Mouse (Mus musculus) E14TG2a.4 (cell line): ENCODE measurements around the gene Ccdc152.

Experiments used
- H3K27me3 ChIP-seq: 2 replicates; pipeline ENCODE4 v1.6.1; 2014; ENCODE audit warnings: low read length, control low read depth; ENCODE audit not compliant: insufficient read depth
- H3K36me3 ChIP-seq: 2 replicates; pipeline ENCODE4 v1.6.1; 2014; ENCODE audit warnings: low read length, control low read depth; ENCODE audit not compliant: insufficient read depth
- H3K4me1 ChIP-seq: replicated peaks from 2 replicates; pipeline ENCODE4 v1.6.1; 2014; ENCODE audit warnings: low read depth, low read length, control low read depth
- H3K4me3 ChIP-seq: replicated peaks from 2 replicates; pipeline ENCODE4 v1.5.1; 2014; ENCODE audit warnings: mild to moderate bottlenecking, low read length
- H3K9me3 ChIP-seq: 2 replicates; pipeline ENCODE4 v1.6.1; 2014; ENCODE audit warnings: low read length, control low read depth
- CTCF ChIP-seq: conservative IDR thresholded peaks from 2 replicates; pipeline ENCODE4 v1.5.1; 2014; ENCODE audit warnings: low read length
- NANOG ChIP-seq: IDR thresholded peaks from 2 replicates; pipeline ENCODE4 v1.6.1; 2014; ENCODE audit warnings: borderline replicate concordance, low read length, mixed read lengths
- POU5F1 ChIP-seq: IDR thresholded peaks from 2 replicates; pipeline ENCODE4 v1.6.1; 2014; ENCODE audit warnings: low read length, borderline replicate concordance

Ccdc152 gene

GRCm38 (mm10) chr15:3323041-3323440 is 19.7 kb upstream of the Ccdc152 start:
- no peaks in the 10 kb centered on the region for H3K9me3 ChIP-seq
- H3K4me1 ChIP-seq = peaks cover 8% of the 10 kb centered on the region
- no peak overlapping the region for H3K4me3 ChIP-seq
- no peaks in the 10 kb centered on the region for H3K27me3 ChIP-seq
- no peak for TF ChIP-seq POU5F1
- no peak for TF ChIP-seq NANOG
- TF ChIP-seq CTCF = no peak
- no peaks in the 10 kb centered on the region for H3K36me3 ChIP-seq

- Histone ChIP-seq H3K36me3 (no peaks in the 10 kb centered on the region), H3K4me3 (no peak overlapping the region), H3K4me1 (peaks cover 8% of the 10 kb centered on the region), H3K9me3 (no peaks in the 10 kb centered on the region), H3K27me3 (no peaks in the 10 kb centered on the region)
- TF ChIP-seq CTCF (no peak), POU5F1 (no peak)
Measured at GRCm38 (mm10) chr15:3319929-3320328, 16.6 kb upstream of the Ccdc152 start.

GRCm38 (mm10) chr15:3316617-3317016 is 13.3 kb upstream of the Ccdc152 start:
- Histone ChIP-seq H3K27me3 (no peaks in the 10 kb centered on the region), H3K4me3 (no peak overlapping the region), H3K4me1 (peaks cover 8% of the 10 kb centered on the region), H3K36me3 (no peaks in the 10 kb centered on the region), H3K9me3 (no peaks in the 10 kb centered on the region)
- no peak for TF ChIP-seq CTCF
- no peak for TF ChIP-seq NANOG
- TF ChIP-seq POU5F1 = no peak

- Histone ChIP-seq H3K4me3 (no peak overlapping the region), H3K27me3 (no peaks in the 10 kb centered on the region), H3K9me3 (no peaks in the 10 kb centered on the region), H3K36me3 (no peaks in the 10 kb centered on the region), H3K4me1 (no peaks in the 10 kb centered on the region)
- TF ChIP-seq NANOG = no peak
- TF ChIP-seq POU5F1 = no peak
- TF ChIP-seq CTCF = no peak
Measured at GRCm38 (mm10) chr15:3312937-3313336, 9.6 kb upstream of the Ccdc152 start.

- Histone ChIP-seq H3K9me3 (no peaks in the 10 kb centered on the region), H3K4me3 (no peak overlapping the region), H3K27me3 (no peaks in the 10 kb centered on the region), H3K4me1 (no peaks in the 10 kb centered on the region), H3K36me3 (no peaks in the 10 kb centered on the region)
- TF ChIP-seq POU5F1 (no peak), NANOG (no peak), CTCF (no peak)
Measured at GRCm38 (mm10) chr15:3309856-3310255, 6.5 kb upstream of the Ccdc152 start.

GRCm38 (mm10) chr15:3300361-3301100 is 2.8 kb downstream of the Ccdc152 start:
- Histone ChIP-seq H3K36me3 (no peaks in the 10 kb centered on the region), H3K27me3 (no peaks in the 10 kb centered on the region), H3K4me3 (no peak overlapping the region), H3K4me1 (no peaks in the 10 kb centered on the region), H3K9me3 (no peaks in the 10 kb centered on the region)
- TF ChIP-seq NANOG = no peak
- TF ChIP-seq POU5F1 = no peak
- no peak for TF ChIP-seq CTCF

GRCm38 (mm10) chr15:3297615-3298014 is 5.7 kb downstream of the Ccdc152 start:
- TF ChIP-seq NANOG (no peak), CTCF (no peak), POU5F1 (no peak)
- H3K27me3 ChIP-seq = no peaks in the 10 kb centered on the region
- no peaks in the 10 kb centered on the region for H3K36me3 ChIP-seq
- H3K4me3 ChIP-seq = no peak overlapping the region
- no peaks in the 10 kb centered on the region for H3K9me3 ChIP-seq
- H3K4me1 ChIP-seq = no peaks in the 10 kb centered on the region

GRCm38 (mm10) chr15:3295986-3296385 is 7.3 kb downstream of the Ccdc152 start:
- H3K36me3 ChIP-seq = no peaks in the 10 kb centered on the region
- H3K4me3 ChIP-seq = no peak overlapping the region
- no peaks in the 10 kb centered on the region for H3K9me3 ChIP-seq
- no peaks in the 10 kb centered on the region for H3K4me1 ChIP-seq
- TF ChIP-seq NANOG = no peak
- TF ChIP-seq POU5F1 = no peak
- TF ChIP-seq CTCF = no peak
- no peaks in the 10 kb centered on the region for H3K27me3 ChIP-seq

GRCm38 (mm10) chr15:3293477-3293876 is 9.8 kb downstream of the Ccdc152 start:
- TF ChIP-seq CTCF = no peak
- TF ChIP-seq NANOG = no peak
- no peak for TF ChIP-seq POU5F1
- H3K36me3 ChIP-seq = no peaks in the 10 kb centered on the region
- H3K4me1 ChIP-seq = no peaks in the 10 kb centered on the region
- no peaks in the 10 kb centered on the region for H3K27me3 ChIP-seq
- no peaks in the 10 kb centered on the region for H3K9me3 ChIP-seq
- H3K4me3 ChIP-seq = no peak overlapping the region
